Mouse (Mus musculus) CD4-positive helper T cell, adult 2 months (primary cell): ENCODE data around the gene Foxo3.

Source experiments
- DNase-seq: peaks from one replicate; pipeline ENCODE4 v3.0.0-alpha.2; 2012; ENCODE audit warnings: low read depth, missing footprints, low spot score

Foxo3 gene

DNA sequence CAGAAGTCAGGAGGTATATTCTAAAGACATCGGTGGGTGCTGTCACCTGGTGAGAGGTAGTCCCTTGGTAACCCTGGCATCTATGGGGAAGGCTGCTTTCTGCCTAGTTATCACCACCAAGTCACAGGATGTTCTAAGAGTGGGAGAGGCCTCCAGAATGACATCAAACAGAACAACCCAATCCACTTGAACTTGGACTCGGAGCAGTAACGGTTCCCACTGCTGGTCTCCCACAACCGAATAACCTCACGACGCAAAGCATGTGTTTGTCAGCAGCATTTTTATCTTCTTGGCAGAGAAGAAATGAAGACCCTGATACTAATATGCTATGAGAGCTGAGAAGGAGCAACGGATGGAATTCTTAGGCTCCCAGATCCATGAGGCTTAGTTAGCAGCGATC lies 87.5 kb downstream of the Foxo3 start:
- DNase-seq, result no peak

DNA sequence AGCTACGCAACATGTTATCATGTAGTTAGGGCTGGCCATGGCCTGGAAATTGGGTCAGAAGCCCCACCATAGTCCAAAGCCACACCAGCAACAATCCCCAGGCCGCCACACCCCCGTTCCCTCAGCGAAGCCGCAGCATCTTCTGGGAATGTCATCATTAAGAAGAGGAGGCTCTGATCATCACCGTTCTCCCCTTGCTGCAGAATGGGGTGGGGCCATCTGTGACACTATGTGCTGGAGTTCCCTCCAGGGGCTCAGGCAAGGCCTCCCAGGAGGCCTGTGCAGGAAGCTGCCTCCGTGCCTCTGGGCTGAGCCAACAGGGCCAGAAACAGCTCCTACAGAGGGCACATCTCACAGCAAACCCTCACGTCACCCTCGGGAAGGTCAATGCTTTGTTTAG lies 88.5 kb downstream of the Foxo3 start:
- DNase-seq, result no peak

DNA sequence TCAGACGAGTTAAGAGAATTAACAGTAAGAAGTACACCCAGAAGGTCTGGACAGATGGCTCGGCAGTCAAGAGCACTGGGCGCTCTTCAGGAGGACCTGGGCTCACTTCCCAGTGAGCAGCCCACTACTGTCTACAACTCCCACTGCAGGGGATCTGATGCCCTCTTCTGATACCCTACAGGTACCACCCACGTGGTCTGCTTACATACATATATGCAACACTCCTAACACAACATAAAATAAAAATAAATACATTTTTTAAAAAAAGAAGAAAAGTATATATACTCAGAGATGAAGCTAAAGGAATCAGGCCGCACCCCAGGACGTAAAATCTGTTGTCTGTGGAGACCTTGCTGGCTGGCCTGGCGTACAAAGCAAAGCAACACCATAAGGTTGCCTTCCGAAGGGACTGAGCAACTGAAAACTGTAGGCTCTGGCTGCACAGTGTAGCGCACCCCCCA lies 89.6 kb downstream of the Foxo3 start:
- no peak for DNase-seq

DNA sequence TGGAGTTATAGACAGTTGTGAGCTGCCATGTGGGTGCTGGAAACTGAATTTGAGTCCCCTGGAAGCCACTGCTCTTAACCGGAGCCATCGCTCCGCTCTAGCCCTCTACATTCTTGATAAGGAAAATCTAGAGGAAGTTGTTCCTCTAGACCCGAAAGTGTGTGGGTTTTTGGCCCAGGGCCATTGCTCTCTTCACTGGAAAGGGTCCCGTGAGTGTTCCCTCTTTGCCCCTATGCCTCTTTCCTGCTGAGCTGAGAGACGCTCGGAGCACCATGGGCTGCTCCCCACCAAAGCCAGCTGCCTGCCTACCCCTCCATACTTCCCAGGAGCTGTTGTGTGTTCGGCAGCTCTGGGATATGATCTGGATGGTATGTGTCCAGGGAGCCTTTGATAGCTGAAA lies 96.2 kb downstream of the Foxo3 start:
- no peak for DNase-seq

DNA sequence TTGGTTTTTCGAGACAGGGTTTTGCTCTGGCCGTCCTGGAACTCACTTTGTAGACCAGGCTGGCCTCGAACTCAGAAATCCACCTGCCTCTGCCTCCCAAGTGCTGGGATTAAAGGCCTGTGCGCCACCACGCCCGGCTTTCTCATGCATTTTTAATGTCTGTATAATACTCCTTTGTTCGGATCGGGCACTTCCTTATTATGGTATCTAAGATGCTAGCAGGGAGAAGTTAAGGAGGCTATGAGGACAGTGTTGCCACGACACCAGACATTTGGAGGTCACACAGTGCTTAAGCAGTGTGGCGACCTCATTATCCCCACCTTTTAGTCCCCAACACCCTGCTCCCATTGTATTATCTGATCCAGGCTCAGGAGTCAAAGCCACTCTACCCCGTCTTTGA lies 97.8 kb downstream of the Foxo3 start:
- no peak for DNase-seq

DNA sequence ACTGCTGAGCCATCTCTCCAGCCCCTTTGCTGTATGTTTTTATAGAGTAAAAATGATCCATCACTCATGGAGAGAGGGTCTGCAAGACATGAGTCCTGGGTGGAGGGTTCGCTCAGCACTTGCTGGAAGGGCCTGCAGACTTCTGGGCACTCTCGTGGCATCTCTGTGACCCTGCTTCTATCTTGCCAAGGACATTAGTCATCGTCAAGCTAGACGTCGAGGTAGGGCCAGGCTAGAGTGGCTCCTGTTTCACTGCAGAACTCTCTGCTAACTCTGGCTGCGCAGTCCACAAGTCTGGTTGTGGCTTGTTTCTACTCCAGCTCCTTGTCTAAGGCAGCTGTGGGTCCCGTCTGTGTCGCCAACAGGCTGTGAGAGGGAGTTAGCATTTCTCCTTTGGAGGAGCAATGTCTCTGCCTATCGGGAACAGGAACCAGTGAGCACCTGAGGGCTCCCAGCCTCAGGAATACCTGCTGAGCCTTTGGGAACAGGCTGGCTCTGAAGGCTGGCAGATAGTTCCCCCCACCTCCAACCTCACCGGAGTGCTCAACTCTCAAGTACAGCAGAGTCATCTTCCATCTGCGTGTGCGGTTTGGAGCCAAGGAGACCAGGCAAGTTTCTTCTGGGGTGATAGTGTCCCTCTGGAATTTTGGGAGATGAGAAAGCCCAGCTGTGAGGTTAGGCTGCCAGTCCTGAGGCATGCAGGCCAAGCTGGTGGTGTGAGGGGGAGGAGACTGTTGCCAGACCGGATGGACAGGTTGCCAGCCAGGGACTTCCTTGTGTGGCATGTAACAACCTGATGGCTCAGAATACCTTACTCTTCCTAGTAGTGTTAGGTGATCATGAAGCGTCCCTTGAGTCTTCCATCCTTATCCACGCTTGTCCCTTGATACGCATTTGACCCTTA lies 98.5 kb downstream of the Foxo3 start:
- DNase-seq, result no peak

DNA sequence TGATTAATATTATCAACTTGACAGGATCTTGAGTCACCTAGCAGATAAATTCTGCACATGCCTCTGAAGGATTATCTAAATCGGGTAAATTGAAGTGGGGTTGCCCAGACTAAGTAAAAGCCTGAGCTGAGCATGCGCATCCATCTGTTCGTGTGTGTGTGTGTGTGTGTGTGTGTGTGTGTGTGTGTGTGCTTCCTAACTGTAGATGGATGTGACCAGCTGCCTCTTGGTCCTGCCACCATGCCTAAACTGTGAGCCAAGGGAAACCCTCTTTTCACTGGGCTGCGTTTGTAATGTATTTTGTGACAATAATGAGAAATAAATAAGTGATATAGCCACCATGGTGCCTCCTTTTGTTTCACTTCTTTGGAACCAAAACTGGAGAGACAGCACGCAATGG lies 102.3 kb downstream of the Foxo3 start:
- no peak for DNase-seq

DNA sequence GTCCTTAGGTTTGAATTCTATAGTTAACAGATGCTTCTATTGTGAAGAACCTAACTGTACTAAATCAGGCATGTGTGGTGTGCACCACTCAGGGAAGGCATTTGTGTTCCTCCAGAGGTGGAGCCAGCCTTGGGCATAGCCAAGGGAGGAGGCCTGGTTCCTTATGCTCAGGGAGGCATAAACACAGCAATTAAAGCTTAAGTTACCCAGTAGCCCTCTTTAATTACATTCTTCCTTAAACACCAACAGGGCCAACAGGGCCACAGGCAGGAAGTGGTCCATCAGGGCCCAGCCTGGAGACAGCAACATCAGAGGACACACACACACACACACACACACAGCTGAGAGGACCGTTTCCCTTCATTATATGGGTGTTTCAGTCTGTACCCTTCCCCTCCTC lies 102.7 kb downstream of the Foxo3 start:
- DNase-seq, result no peak

DNA sequence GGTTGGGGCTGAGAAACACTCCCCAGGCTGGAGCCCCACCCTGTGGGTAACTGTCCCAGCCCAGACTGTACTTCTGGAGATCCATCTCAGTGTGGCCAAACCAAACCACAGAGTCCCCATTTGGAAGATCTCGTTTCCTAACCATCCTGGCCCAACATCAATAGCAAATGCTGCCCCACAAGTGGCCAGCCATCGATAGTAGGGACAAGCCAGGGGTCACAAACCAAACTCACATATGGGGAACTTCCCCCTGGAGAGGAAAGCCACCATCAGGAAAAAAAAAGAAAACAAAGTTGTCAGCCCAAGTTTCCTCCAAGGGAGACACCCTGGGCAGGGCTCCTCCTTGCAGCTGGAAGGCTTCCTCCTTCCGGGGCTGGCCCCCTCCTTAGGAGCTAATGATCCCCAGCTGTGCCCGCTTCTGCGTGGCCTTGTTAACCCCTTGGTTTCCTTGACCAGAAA lies 105.6 kb downstream of the Foxo3 start:
- no peak for DNase-seq

DNA sequence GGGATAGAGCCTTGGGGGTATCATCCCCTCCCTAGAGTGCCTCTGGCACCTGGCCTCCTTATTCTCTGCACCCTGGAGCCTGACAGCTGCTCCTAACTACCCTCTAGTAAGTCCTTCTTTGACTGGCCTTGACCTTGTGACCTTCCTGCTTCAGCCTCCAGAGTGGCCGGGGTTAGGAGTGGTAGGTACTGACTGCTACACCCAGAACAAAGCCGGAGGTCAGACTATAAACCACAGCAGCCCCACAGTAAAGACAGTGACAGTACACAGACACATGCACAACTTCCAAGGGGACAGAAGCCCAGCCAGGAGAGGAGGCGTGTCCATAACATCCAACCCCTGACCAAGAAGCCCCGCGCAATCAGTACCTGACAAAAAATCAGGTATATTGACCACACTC lies 106.4 kb downstream of the Foxo3 start:
- no peak for DNase-seq

DNA sequence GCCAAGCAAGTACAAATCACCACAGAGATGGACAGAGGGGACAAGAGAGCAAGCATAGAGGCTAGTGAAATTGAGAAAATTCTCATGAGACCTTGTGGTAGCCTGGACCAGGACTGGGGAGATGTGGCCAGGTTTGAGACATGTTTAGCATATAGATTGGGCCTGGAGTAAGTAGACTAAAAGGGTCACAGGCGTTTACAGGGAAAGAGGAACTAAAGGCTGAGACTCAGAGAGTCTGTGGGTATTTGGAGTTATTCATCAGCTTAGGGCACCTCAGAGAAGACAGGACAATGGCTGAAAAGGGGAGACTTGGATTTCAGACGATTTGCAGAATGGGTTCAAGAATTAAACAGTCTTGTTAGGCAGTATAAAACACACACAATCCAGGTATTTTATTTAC lies 121.8 kb downstream of the Foxo3 start:
- DNase-seq, result no peak

DNA sequence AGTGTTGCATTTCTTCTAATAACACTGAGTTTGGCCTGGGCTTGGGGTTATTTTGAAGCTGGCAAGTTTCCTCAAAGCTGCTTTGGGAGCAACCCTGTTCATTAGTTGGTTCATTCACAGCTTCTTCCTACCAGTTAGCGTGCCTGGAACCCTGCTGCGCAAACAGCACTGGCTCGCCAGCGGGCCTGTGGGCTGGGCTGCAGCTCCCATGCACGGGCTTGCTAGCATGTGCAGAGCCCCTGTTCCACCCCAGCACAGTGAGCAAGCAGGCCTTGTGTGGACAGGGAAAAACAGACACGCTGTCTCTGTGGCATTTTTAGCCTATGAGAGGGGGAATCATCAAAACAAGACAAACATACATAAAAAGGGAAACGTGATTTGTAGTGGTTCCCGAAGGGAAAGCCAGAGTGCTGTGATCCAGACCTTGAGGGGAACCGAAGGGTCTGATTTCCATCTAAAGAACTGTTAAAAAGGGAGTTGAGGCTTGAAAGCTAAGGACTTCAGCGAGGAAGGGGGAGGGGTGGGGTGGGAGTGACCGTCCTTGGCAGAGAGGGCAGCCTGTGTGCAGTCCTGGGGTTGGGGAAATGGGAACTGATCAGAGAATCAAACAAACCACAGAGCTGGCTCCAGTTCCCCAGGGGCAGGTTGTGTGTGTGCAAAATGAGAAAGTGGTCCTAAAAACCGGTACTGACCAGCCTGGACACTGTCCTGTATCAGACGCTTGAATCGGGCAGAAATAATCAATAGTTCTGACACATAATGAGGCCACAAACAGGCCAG lies 123.9 kb downstream of the Foxo3 start:
- DNase-seq, result no peak

DNA sequence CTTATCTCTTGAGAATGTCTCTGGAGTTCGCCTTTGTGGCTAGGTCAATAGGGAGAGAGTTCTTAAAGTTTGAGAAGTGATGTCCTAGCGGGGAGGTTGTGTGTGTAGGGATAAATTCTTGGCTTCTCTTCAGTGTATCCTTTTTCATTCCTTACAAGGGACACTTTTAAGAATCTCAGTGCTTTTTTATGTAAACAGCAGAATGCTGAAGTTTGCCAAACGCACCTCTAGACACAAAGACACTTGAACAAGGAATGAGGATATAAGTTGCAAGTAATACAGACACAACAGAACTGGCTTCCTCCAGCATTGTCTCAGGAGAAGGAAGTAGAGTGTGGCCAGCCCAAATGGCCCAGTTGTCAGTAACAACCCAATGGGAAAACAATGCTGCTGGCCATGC lies 126.8 kb downstream of the Foxo3 start:
- no peak for DNase-seq

DNA sequence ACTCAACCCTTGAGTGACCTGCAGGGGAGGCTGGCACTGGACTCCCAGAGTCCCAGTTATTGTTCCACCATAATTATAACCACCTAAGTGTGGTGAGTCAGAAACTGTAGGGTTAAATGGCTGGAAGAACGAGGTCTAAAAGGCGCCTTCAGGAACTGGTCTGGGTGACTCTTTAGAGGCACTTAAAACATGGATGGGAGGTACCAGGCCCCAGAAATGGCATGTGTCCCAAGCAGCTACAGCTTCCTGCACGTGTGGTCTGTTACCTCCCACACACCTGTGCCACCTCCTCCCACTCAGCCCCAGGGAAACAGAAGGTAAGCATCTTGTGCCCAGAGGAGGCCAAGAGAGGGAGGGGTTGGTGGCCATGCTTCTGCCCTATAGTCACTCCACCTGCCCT lies 128.2 kb downstream of the Foxo3 start:
- no peak for DNase-seq

DNA sequence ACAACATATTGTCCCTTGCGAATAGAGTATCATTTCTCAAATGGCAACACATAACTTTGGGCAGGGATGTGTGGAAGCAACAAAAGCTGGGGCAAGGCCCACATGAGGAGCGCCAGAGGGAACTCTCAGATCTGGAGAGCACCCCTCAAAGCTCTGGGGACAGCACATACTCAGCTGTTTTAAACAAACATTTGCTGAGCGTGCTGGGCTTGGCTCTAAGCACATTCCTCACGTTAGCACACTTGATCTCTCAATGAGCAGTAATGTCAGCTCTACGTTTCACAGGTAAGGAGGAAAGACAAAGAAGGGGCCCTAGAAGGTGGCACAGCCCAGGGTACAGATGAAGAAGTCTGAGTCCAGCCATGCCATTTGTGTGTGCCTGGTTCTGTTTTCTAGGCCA lies 131.3 kb downstream of the Foxo3 start:
- no peak for DNase-seq

DNA sequence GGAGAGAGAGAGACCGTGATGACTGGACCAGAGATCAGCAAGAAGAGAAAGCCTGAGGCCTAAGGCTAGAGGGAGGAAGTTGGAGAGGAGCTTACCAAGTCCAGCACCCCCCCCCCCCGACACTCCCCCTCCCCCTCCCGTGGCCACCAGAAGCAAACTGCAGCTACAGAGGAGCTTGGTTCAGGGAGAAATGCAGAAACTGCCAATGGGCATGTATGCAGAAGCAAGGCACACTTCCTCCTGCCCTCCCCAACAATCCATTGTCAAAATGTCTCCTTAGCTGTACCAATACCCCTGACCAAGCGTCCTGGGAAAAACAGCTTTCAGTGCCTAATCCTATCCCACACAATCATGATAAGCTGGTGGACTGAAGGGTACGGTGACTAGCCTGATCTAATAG lies 131.8 kb downstream of the Foxo3 start:
- DNase-seq, result no peak

DNA sequence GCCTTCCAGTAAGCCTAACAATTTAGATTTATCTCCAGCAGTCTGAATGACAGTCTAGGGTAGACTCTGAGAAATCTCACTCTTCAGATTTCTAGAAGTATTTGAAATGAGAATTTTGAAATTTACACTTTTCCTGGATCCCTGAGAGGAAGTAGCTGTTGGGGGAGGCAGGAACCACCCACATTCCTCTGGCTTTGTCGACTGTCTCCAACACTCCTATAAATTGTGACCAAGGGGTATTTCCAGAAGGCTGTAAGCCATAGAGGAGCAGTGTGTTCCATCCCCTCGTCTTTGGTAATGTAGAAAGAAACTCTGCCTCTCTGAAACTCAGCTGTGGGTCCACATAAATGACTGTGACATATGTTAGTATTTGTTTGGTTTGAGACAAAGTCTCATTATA lies 132.4 kb downstream of the Foxo3 start:
- DNase-seq, result no peak

DNA sequence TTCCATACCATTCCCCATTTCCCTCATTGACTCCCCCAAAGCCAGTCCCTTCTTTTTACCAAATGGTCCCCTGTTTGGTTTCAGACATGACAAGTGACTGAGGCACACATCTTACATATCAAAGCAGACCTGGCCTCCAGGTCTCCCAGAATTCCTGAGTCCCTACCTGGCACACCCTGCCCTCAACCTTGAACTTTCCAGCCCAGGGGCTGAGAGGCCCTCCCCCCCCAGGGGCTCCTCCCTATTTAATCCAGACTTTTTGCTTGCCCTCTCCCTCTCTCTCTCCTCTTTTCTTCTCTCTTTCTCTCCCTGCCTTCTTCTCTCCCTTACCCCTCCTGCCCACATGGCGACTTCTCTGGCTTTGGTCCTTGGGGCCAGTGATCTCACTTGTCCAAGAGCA lies 133.8 kb downstream of the Foxo3 start:
- no peak for DNase-seq

DNA sequence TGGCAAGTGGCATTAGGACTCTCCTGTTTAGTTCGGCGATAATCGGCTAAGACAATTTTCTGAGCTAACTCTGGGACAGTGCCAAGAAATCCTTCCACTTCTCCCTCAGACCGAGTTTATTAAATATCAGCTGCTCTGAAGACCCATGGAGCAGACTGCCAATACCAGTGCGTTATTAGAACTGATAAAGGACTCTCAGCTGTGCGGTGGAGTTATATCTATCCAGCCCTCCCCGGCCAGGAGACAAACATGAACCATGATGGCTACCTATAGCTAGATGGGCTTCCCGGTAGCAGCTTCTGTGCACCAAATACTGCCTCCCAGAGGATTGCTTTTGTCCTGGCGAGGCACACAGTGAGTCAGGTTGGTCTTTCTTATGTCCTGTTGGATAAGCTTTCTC lies 134.5 kb downstream of the Foxo3 start:
- no peak for DNase-seq

DNA sequence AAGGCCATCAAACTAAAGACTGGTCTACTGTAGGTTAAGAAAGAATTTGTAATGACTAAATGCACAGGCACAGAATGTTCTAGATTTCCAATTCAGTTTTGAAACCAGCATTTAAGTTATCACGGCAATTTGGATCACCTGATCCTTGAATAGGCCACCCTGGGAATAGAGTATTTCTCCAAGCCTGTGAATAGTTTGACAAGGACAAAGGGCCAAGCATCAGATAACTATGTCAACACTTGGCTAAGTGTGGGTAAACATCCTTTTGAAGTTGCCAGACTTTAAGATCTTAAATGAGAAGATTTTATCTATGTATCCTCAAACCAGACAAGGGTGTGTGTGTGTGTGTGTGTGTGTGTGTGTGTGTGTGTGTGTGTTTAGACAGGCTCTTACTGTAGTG lies 136.8 kb downstream of the Foxo3 start:
- no peak for DNase-seq

DNA sequence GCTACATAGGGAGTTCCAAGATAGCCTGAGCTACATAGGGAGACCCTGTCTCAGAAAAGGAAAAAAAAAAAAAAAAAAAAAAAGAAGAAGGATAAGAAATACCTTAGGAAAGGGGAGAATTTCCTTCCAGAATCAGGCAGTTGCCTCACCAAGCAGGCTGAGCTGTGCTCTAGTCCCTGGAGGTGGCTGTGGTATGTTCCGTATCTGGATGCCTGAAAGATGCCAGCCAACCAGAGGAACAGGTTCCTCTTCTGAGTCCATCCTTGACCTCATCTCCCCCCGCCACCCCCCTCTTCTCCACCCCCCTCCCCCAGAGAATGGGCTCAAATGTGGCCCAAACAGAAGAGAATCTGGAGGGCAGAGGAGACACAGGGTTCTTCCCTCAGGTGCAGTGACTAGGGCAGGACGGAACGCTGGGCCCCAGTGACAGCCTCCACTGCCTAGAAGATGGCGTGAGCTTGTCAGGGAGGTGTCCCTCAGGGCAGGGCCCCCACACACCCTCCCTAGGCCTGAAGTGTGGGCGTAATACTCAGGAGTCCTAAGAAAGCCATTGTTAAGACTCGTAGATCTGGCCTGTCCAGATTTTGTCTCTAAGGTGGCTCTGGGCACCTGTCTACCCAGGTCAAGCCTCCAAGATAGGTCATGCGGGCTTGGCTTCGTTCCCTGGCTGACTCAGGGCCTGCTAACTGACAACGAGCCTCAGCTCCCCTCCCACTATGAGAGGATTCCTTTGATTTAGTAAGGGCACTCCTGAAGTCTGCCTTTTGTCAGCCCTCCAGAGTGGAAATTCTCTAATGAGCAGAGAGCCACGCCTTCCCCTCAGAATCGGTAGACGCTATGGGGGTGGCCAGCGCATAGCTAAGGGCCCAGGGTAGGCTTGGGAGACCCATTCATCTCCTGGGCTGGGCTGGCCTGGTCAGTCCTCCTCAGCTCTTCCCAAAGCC lies 141.5 kb downstream of the Foxo3 start:
- no peak for DNase-seq
